Mouse (Mus musculus) liver, embryonic 16.5 days (tissue): ENCODE results near the gene Guca1a. TPM values are rescaled to one million over a fixed set of nuclear protein-coding genes. Genes with fewer than 3 reads are reported as not detected.

Source experiments
- ATAC-seq: fragments of 200-750 bp; cut with Nextera tagmentation; 2 replicates; pipeline ENCODE4 v1.8.0; 2017; ENCODE audit warnings: low read depth, mild to moderate bottlenecking, moderate number of reproducible peaks, moderate library complexity
- H3K27ac ChIP-seq: fragments of 300-500 bp; sonication (generic); 2 replicates; pipeline ENCODE4 v1.5.1; 2014; ENCODE audit warnings: mild to moderate bottlenecking, low read length
- H3K27me3 ChIP-seq: fragments of 300-500 bp; sonication (generic); 2 replicates; pipeline ENCODE4 v1.6.1; 2014; ENCODE audit warnings: low read depth, low read length, mixed read lengths; ENCODE audit not compliant: control insufficient read depth, insufficient read depth
- H3K36me3 ChIP-seq: fragments of 300-500 bp; sonication (generic); 2 replicates; pipeline ENCODE4 v1.6.1; 2014; ENCODE audit warnings: mild to moderate bottlenecking; ENCODE audit not compliant: control insufficient read depth, insufficient read depth
- H3K4me1 ChIP-seq: fragments of 300-500 bp; sonication (generic); 2 replicates; pipeline ENCODE4 v1.6.1; 2014; ENCODE audit warnings: low read depth, low read length, mixed read lengths; ENCODE audit not compliant: control insufficient read depth
- H3K4me2 ChIP-seq: fragments of 300-500 bp; sonication (generic); 2 replicates; pipeline ENCODE4 v1.6.1; 2014; ENCODE audit warnings: low read depth, low read length, mixed read lengths
- H3K4me3 ChIP-seq: fragments of 300-500 bp; sonication (generic); 2 replicates; pipeline ENCODE4 v1.5.1; 2014; ENCODE audit warnings: low read depth, mild to moderate bottlenecking, low read length
- H3K9ac ChIP-seq: fragments of 300-500 bp; sonication (generic); 2 replicates; pipeline ENCODE4 v1.6.1; 2014; ENCODE audit warnings: low read depth, low read length
- H3K9me3 ChIP-seq: fragments of 300-500 bp; sonication (generic); replicated peaks from 2 replicates; pipeline ENCODE4 v1.6.1; 2016; ENCODE audit warnings: low read length; ENCODE audit not compliant: control insufficient read depth
- WGBS: fragments of 180-500 bp; shearing (Covaris S2); extraction: QIAGEN DNeasy Blood & Tissue Kit; methylation state at CpG from one replicate; pipeline ENCODE4 v1.1.7; 2014; ENCODE audit not compliant: insufficient replicate concordance; 5-methylcytosine and 5-hydroxymethylcytosine counted together
- polyA plus RNA-seq: library from polyadenylated mRNA; unstranded; fragments of >200 nt; fragmentation: Nextera tagmentation; extraction: Ambion mirVana; gene quantifications from 2 replicates; pipeline ENCODE4 v1.2.1, GENCODE M21; 2015

Gene Guca1a
- polyA plus RNA-seq, 1 experiment from 2014 or later = 2.0 TPM

DNA sequence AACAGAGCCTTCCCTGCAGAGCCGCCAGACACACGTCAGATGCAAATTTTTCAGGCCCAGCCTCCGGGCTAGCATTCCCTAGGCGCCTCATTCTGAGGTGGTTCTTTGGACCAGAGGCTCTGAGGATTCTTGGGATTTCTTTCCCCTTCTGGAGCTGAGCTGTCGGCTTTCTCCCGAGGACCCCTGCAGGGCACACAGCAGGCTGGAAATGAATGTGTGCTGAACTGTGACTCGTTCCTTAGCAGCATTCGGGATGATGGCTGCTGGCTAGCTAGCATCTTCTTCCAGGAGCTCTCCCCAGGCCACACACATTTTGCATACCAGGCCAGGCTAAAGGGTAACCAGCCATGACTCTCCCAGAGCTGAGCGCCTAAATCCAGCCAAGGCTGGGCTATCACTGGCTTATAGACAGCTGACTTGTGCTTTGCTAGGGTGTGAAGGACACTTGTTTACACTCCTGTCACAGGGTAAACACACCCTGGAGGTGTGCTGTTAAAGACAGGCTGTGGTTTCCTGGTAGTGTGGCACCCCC lies 40.0 kb upstream of the Guca1a start:
- Histone ChIP-seq H3K36me3 (no peaks in the 10 kb centered on the region), H3K9me3 (no peaks in the 10 kb centered on the region), H3K27me3 (peaks cover 23% of the 10 kb centered on the region), H3K9ac (no peak overlapping the region), H3K27ac (peak overlapping the region; percentile 75), H3K4me1 (peaks cover 13% of the 10 kb centered on the region; the same call in 1 of the 2 replicates), H3K4me2 (no peak overlapping the region), H3K4me3 (no peak overlapping the region)
- ATAC-seq = no peak
- 49% methylated on average over 9 of the region's 9 CpGs for WGBS

GRCm38 (mm10) chr17:47439396-47440028 lies 39.1 kb upstream of the Guca1a start:
- no peaks in the 10 kb centered on the region for H3K36me3 ChIP-seq
- ATAC-seq = peak; percentile 79
- peak overlapping the region; percentile 75 for H3K27ac ChIP-seq
- H3K4me2 ChIP-seq = peak overlapping the region; percentile 28
- 18% methylated on average over 9 of the region's 9 CpGs for WGBS
- peaks cover 23% of the 10 kb centered on the region for H3K27me3 ChIP-seq
- peaks cover 11% of the 10 kb centered on the region; the same call in 1 of the 2 replicates for H3K4me1 ChIP-seq
- no peak overlapping the region for H3K4me3 ChIP-seq
- no peaks in the 10 kb centered on the region for H3K9me3 ChIP-seq
- H3K9ac ChIP-seq = no peak overlapping the region

DNA sequence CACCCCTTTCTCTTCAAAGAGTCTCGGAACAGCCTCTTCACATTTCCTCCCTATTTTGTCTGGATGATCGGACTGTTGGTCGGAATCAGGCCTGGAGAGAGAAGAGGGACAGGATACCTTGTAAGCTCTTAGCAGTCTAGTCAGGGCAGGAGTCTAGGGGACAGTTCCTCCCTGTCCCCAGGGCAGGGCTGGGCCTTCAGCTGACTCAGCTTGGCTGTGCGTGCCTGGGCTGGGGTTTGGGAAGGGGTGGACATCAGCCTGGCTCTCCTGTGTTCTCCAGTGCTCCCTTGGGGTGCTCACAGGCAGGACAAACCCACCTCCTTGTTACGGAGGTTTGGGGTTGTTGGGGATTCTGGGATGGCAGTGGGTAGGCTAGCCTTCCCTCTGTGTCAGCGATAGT lies 38.2 kb upstream of the Guca1a start:
- Histone ChIP-seq H3K27ac (peak overlapping the region; percentile 75), H3K36me3 (no peaks in the 10 kb centered on the region), H3K27me3 (peaks cover 23% of the 10 kb centered on the region), H3K9me3 (no peaks in the 10 kb centered on the region), H3K4me2 (peak overlapping the region; percentile 28; the same call in 1 of the 2 replicates), H3K4me3 (no peak overlapping the region), H3K4me1 (peaks cover 11% of the 10 kb centered on the region; the same call in 1 of the 2 replicates), H3K9ac (no peak overlapping the region)
- 55% methylated on average over 6 of the region's 6 CpGs for WGBS
- no peak for ATAC-seq

DNA sequence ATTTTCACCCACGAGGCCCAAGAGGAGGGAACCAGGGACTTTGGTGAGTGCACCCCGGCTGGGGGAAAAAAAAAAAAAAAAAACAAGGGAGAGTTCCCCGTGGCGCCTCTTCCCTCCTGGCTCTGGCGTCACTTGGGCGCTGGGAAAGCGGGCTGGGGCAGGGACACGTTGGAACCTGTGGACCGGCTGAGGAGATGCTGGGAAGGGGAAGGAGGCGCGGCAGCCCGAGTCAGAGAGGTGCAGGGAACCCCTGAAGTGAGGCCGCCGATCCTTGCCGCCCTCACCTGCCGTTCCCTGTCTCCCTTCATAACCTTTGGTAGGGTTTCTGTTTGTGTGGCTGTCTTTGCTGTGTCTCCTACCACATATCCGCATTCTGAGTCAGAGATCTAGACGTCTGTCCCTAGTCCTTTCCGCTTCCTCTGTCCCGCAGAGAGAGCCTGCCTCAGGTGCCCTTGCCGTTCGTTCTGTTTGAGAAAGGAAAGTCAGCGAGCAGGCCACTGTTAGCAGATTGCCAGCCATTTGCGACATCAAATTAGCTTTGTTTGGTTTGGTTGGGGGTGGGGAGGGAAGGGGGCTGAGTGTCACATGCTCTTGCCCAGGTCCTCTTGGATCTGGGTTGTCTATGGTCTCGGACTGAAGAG lies 36.6 kb upstream of the Guca1a start, which contains the start of gene 1700001C19Rik:
Gene 1700001C19Rik, minus strand, starts transcription at position 470 of the 641 bp plus-strand sequence.
- peak within 1 kb of the TSS; percentile 61 for H3K4me3 ChIP-seq
- no peaks in the 10 kb centered on the region for H3K9me3 ChIP-seq
- ATAC-seq = 0 out of 2 replicates have a peak, but pooled peaks have one; percentile 14
- WGBS = 6% methylated on average over 23 of the region's 25 CpGs
- H3K27me3 ChIP-seq = peaks cover 23% of the 10 kb centered on the region
- peak within 1 kb of the TSS; percentile 65 for H3K4me2 ChIP-seq
- H3K27ac ChIP-seq = peak within 1 kb of the TSS; percentile 70
- no peaks in the 10 kb centered on the region for H3K36me3 ChIP-seq
- H3K9ac ChIP-seq = peak within 1 kb of the TSS; percentile 54
- peaks cover 11% of the 10 kb centered on the region; the same call in 1 of the 2 replicates for H3K4me1 ChIP-seq

- peaks cover 11% of the 10 kb centered on the region; the same call in 1 of the 2 replicates for H3K4me1 ChIP-seq
- peak; percentile 20; the same call in 1 of the 2 replicates for ATAC-seq
Observed at GRCm38 (mm10) chr17:47436156-47436906, 35.9 kb upstream of the Guca1a start, which contains the start of gene AI661453. TSS of gene AI661453 (plus strand) at chr17:47436615.

DNA sequence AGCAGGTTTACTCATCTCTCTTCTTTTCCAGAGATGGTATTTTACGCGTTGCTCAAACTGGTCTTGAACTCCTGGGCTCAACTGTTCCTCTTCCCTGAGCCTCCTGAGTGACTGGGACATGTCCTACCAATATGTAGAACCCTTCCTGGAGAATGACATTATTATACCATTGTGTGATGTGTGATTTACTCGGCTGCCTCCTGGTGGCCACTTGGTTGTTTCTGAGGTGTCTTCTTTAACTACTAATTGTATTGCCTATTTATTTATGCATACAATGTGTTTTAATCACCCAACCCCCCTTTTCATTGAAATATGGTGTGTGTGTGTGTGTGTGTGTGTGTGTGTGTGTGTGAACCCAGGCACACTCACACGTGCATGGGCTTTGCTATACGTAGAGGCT lies 30.4 kb upstream of the Guca1a start:
- no peak for ATAC-seq
- H3K9ac ChIP-seq = no peak overlapping the region
- H3K4me3 ChIP-seq = no peak overlapping the region
- no peaks in the 10 kb centered on the region for H3K9me3 ChIP-seq
- H3K27ac ChIP-seq = no peak overlapping the region
- no peaks in the 10 kb centered on the region for H3K27me3 ChIP-seq
- 54% methylated on average over 5 of the region's 5 CpGs for WGBS
- no peak overlapping the region for H3K4me2 ChIP-seq
- H3K36me3 ChIP-seq = no peaks in the 10 kb centered on the region
- H3K4me1 ChIP-seq = no peaks in the 10 kb centered on the region

More at GRCm38 (mm10) chr17:47436156-47436906, 35.9 kb upstream of the Guca1a start, which contains the start of gene AI661453:
- peak within 1 kb of the TSS; percentile 54 for H3K9ac ChIP-seq
- H3K36me3 ChIP-seq = no peaks in the 10 kb centered on the region
- peaks cover 23% of the 10 kb centered on the region for H3K27me3 ChIP-seq
- H3K4me3 ChIP-seq = peak within 1 kb of the TSS; percentile 61
- H3K4me2 ChIP-seq = peak within 1 kb of the TSS; percentile 65
- peak within 1 kb of the TSS; percentile 70 for H3K27ac ChIP-seq
- 1% methylated on average over 43 of the region's 45 CpGs for WGBS
- no peaks in the 10 kb centered on the region for H3K9me3 ChIP-seq

DNA sequence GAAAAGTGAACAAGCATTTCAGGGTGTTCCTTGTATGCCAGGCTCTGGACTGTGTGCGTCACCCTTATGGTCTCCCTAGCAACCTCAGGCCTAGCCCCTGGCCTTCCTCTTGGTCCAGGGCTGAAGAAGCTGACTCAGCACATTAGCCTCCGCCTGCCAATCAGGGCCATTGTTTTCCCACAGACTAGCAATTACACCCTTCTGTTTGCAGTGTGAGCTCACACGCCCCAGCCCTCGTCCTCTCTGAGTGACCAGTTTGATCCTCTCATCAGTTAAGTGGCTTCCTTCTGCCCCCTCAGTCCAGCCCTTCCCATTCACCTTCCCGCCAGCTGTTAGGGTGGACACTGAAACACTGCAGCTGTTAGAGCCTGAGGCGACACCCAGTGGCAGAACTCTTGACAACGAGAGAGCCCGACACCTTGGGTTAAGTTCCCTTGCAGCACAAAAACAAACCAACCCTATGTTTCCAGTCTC lies 28.5 kb upstream of the Guca1a start:
- Histone ChIP-seq H3K27ac (no peak overlapping the region), H3K4me2 (no peak overlapping the region), H3K36me3 (no peaks in the 10 kb centered on the region), H3K9ac (no peak overlapping the region), H3K9me3 (no peaks in the 10 kb centered on the region), H3K27me3 (no peaks in the 10 kb centered on the region), H3K4me3 (no peak overlapping the region), H3K4me1 (peaks cover 3% of the 10 kb centered on the region; the same call in 1 of the 2 replicates)
- WGBS = 14% methylated on average over 8 of the region's 8 CpGs
- peak; percentile 48 for ATAC-seq

DNA sequence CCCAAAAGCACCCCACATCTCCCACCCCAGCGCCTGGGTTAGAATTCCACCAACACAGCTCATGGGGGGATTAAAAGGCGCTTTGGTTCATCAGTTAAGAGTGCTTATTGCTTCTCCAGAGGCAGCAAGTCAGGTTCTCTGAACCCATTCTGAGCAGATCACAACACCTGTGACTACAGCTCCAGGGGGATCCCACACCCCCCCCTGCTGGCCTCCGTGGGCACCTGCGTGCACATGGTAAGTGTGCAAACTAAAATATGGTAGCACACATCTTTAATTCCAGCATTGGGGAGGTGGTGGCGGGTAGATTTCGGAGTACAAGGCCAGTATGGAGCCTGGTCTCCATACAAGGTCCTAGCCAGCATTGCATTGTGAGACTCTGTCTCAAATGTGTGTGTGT lies 26.9 kb upstream of the Guca1a start:
- Histone ChIP-seq H3K27me3 (no peaks in the 10 kb centered on the region), H3K27ac (no peak overlapping the region), H3K4me2 (no peak overlapping the region), H3K4me1 (peaks cover 3% of the 10 kb centered on the region; the same call in 1 of the 2 replicates), H3K36me3 (no peaks in the 10 kb centered on the region), H3K9me3 (no peaks in the 10 kb centered on the region), H3K4me3 (no peak overlapping the region), H3K9ac (no peak overlapping the region)
- no peak for ATAC-seq
- WGBS = 53% methylated on average over 6 of the region's 6 CpGs
